23 mouse cellular contexts compared by ENCODE assay signal in genomic region chr12:100429414-100430114, GRCm38 (mm10).
DNase-seq lines count a peak whose midpoint lies in the region; ATAC-seq and TF ChIP-seq lines count a peak whose summit lies in the region.
"Had no signal": no experiment of that assay in that cellular context is flagged by ENCODE, and none has a peak within 500 bp of the region (broad histone marks: within the 10 kb centered on the region; RNA-seq: fewer than 3 reads in every experiment).

No protein-coding gene starts in this region.

- no peaks in the 10 kb centered on the region for H3K27me3 ChIP-seq in lung, postnatal 0 days (replicated peaks; ENCODE audit: insufficient read depth, low read length)
- H3K27me3 ChIP-seq in midbrain, embryonic 11.5 days (ENCODE audit: control insufficient read depth, insufficient read depth, low read length) = no peaks in the 10 kb centered on the region
- H3K27me3 ChIP-seq: hindbrain, embryonic 13.5 days; kidney, embryonic 15.5 days; limb, embryonic 15.5 days; liver, embryonic 15.5 days had no signal

- WGBS in lung, postnatal 0 days = 69% methylated on average over 6 of the region's 6 CpGs
- 95% methylated on average over 6 of the region's 6 CpGs for WGBS in midbrain, embryonic 11.5 days

- TF ChIP-seq EP300 in lung, postnatal 0 days (IDR thresholded peaks at IDR 0.05) = no peak

- H3K27ac ChIP-seq in lung, postnatal 0 days (ENCODE audit: low read length) = no peak overlapping the region
- H3K27ac ChIP-seq in midbrain, embryonic 11.5 days (ENCODE audit: low read depth, low read length) = no peak overlapping the region
- H3K27ac ChIP-seq: forebrain, embryonic 10.5 days; gastrocnemius, adult 2 months; hindbrain, embryonic 13.5 days; kidney, embryonic 15.5 days; limb, embryonic 15.5 days; liver, embryonic 15.5 days; macrophage; midbrain, embryonic 10.5 days; stomach, postnatal 0 days had no signal

- H3K9me3 ChIP-seq in lung, postnatal 0 days (ENCODE audit: low read length) = no peaks in the 10 kb centered on the region
- H3K9me3 ChIP-seq in midbrain, embryonic 11.5 days (ENCODE audit: control insufficient read depth, low read length) = no peaks in the 10 kb centered on the region
- H3K9me3 ChIP-seq: forebrain, embryonic 10.5 days; hindbrain, embryonic 13.5 days; kidney, embryonic 15.5 days; limb, embryonic 15.5 days; liver, embryonic 15.5 days; midbrain, embryonic 10.5 days had no signal

- ATAC-seq in cerebellum, adult (ENCODE audit: insufficient number of reproducible peaks, low FRiP score, low TSS enrichment) = peak; percentile 15; the same call in 1 of the 2 replicates
- ATAC-seq in lung, postnatal 0 days = 0 out of 2 replicates have a peak, but pooled peaks have one; percentile 23
- ATAC-seq in midbrain, embryonic 11.5 days (ENCODE audit: low FRiP score) = no peak
- ATAC-seq: activated CD4-positive, CD25-positive, alpha-beta regulatory T cell, adult 4 months; forebrain, embryonic 16.5 days had no signal

- no peak for DNase-seq in cerebellum, postnatal 4 days (ENCODE audit: low spot score in 2 of 2)
- DNase-seq in layer of hippocampus, adult 11-12 months (ENCODE audit: low spot score) = peak; percentile 57
- no peak for DNase-seq in layer of hippocampus, adult 9-10 months (ENCODE audit: low spot score)
- no peak for DNase-seq in lung, postnatal 0 days (ENCODE audit: low spot score)
- no peak for DNase-seq in lung, postnatal 36 days
- DNase-seq in midbrain, embryonic 11.5 days (ENCODE audit: low spot score, missing footprints) = no peak
- no peak for DNase-seq in embryo, embryonic 10.5 days (ENCODE audit: low spot score)
- DNase-seq: adrenal gland, adult 8-10 months; gastrocnemius, adult 2 months; kidney, adult 11 months; kidney, postnatal 36 days; left cerebral cortex, postnatal 4 days had no signal

- TF ChIP-seq CTCF in lung, postnatal 0 days (IDR thresholded peaks at IDR 0.05) = no peak

- H3K36me3 ChIP-seq in lung, postnatal 0 days (ENCODE audit: insufficient read depth, low read length) = no peaks in the 10 kb centered on the region
- H3K36me3 ChIP-seq in midbrain, embryonic 11.5 days (ENCODE audit: control insufficient read depth, insufficient read depth, low read length) = no peaks in the 10 kb centered on the region
- H3K36me3 ChIP-seq: hindbrain, embryonic 13.5 days; kidney, embryonic 15.5 days; limb, embryonic 15.5 days; liver, embryonic 15.5 days; midbrain, embryonic 10.5 days had no signal

- no peaks in the 10 kb centered on the region for H3K4me1 ChIP-seq in lung, postnatal 0 days (ENCODE audit: insufficient read depth, low read depth, low read length)
- no peaks in the 10 kb centered on the region for H3K4me1 ChIP-seq in midbrain, embryonic 11.5 days (ENCODE audit: control insufficient read depth, insufficient read depth, low read length)
- H3K4me1 ChIP-seq: liver, embryonic 15.5 days had no signal

- no peak overlapping the region for H3K4me2 ChIP-seq in lung, postnatal 0 days (replicated peaks; ENCODE audit: low read depth, low read length)
- H3K4me2 ChIP-seq in midbrain, embryonic 11.5 days = no peak overlapping the region
- H3K4me2 ChIP-seq: hindbrain, embryonic 13.5 days; kidney, embryonic 15.5 days; limb, embryonic 15.5 days; liver, embryonic 15.5 days had no signal

- no peak overlapping the region for H3K9ac ChIP-seq in lung, postnatal 0 days (replicated peaks; ENCODE audit: low read depth)
- no peak overlapping the region for H3K9ac ChIP-seq in midbrain, embryonic 11.5 days (ENCODE audit: low read length)
- H3K9ac ChIP-seq: hindbrain, embryonic 13.5 days; kidney, embryonic 15.5 days; limb, embryonic 15.5 days; liver, embryonic 15.5 days had no signal

- H3K4me3 ChIP-seq in lung, postnatal 0 days (ENCODE audit: low read depth, low read length) = no peak overlapping the region
- no peak overlapping the region for H3K4me3 ChIP-seq in midbrain, embryonic 11.5 days (ENCODE audit: low read depth, low read length)
- H3K4me3 ChIP-seq: forebrain, embryonic 10.5 days; gastrocnemius, adult 2 months; hindbrain, embryonic 13.5 days; kidney, embryonic 15.5 days; limb, embryonic 15.5 days; liver, embryonic 15.5 days; midbrain, embryonic 10.5 days had no signal
